Mouse (Mus musculus) kidney, embryonic 15.5 days (tissue): Measurements from ENCODE around the gene Tenm2. TPM values are rescaled to one million over a fixed set of nuclear protein-coding genes. Genes with fewer than 3 reads are reported as not detected.
A peak's percentile ranks its signal among the peaks of the same experiment; 100 is the strongest.

Experiments
- ATAC-seq: fragments of 200-750 bp; cut with Nextera tagmentation; replicated peaks from 2 replicates; pipeline ENCODE4 v1.8.0; 2017; ENCODE audit warnings: moderate TSS enrichment; ENCODE audit not compliant: low FRiP score
- H3K27ac ChIP-seq: fragments of 300-500 bp; sonication (generic); 2 replicates; pipeline ENCODE4 v1.5.1; 2015; ENCODE audit warnings: mild to moderate bottlenecking, inconsistent platforms
- H3K27me3 ChIP-seq: fragments of 300-500 bp; sonication (generic); 2 replicates; pipeline ENCODE4 v1.6.1; 2015; ENCODE audit warnings: inconsistent platforms
- H3K36me3 ChIP-seq: fragments of 300-500 bp; sonication (generic); 2 replicates; pipeline ENCODE4 v1.6.1; 2015; ENCODE audit warnings: inconsistent platforms
- H3K4me1 ChIP-seq: fragments of 300-500 bp; sonication (generic); 2 replicates; pipeline ENCODE4 v1.6.1; 2015; ENCODE audit warnings: inconsistent platforms
- H3K4me2 ChIP-seq: fragments of 300-500 bp; sonication (generic); 2 replicates; pipeline ENCODE4 v1.6.1; 2015; ENCODE audit warnings: moderate library complexity, mild to moderate bottlenecking, inconsistent platforms
- H3K4me3 ChIP-seq: fragments of 300-500 bp; sonication (generic); replicated peaks from 2 replicates; pipeline ENCODE4 v1.5.1; 2015; ENCODE audit warnings: mild to moderate bottlenecking, inconsistent platforms
- H3K9ac ChIP-seq: fragments of 300-500 bp; sonication (generic); 2 replicates; pipeline ENCODE4 v1.6.1; 2015; ENCODE audit warnings: mild to moderate bottlenecking, inconsistent platforms
- H3K9me3 ChIP-seq: fragments of 300-500 bp; sonication (generic); replicated peaks from 2 replicates; pipeline ENCODE4 v1.6.1; 2016; ENCODE audit warnings: inconsistent platforms
- WGBS: fragments of 180-500 bp; shearing (Covaris S2); methylation state at CpG from one replicate; pipeline ENCODE4 v1.1.7; 2015; ENCODE audit warnings: mixed read lengths; 5-methylcytosine and 5-hydroxymethylcytosine counted together
- polyA plus RNA-seq: library from polyadenylated mRNA; unstranded; fragments of >200 nt; fragmentation: Nextera tagmentation; extraction: Ambion mirVana; gene quantifications from 2 replicates; pipeline ENCODE4 v1.2.1, GENCODE M21; 2015

Tenm2 gene
- polyA plus RNA-seq, 1 experiment from 2014 or later = 0.78 TPM

DNA sequence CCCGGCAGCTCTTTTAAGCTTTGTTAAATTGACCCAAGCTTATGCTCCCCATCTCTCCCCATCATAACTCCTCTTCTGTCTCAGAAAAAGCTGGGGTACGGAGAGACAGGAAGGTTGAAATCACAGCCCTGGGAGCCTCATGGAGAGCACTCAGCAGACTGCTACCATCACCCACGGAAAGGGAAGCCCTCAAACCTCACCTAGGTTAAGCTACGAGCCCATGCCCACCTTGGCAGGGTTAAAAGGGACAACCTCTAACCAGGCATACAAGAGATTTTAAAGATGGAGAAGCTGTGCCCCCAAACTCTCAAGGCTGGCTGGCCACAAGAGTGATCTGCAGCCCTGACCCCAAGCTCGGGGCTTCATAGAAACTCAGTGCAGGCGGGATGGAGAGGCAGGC, 1258.7 kb downstream of the Tenm2 start:
- no peaks in the 10 kb centered on the region for H3K36me3 ChIP-seq
- H3K9ac ChIP-seq = no peak overlapping the region
- no peak for ATAC-seq
- H3K27ac ChIP-seq = 0 out of 2 replicates have a peak overlapping the region, but pooled peaks have one; percentile 39
- H3K4me2 ChIP-seq = peak overlapping the region; percentile 27
- peaks cover 62% of the 10 kb centered on the region for H3K4me1 ChIP-seq
- no peak overlapping the region for H3K4me3 ChIP-seq
- H3K27me3 ChIP-seq = peaks cover 28% of the 10 kb centered on the region
- no peaks in the 10 kb centered on the region for H3K9me3 ChIP-seq
- WGBS = 68% methylated on average over 6 of the region's 6 CpGs

DNA sequence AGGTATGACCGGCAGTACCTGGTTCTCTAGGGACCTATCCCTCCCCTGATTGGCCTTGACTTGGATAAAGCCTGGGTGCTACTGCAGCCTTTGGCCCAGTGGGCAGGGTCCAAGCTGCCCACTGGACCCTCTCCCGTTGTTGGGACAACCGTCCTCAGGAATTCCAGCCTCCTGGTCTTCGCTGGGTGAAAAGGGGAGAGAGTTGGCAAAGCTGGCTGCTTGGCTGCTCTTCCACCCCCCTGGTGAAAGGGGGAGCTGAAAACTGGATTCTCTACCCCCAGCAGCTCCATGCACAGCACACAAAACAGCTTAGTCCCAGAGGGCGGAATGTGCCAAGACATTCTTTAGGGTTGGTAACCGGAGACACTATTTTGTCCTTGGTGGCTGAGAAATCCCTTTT, 1259.3 kb downstream of the Tenm2 start:
- Histone ChIP-seq H3K36me3 (no peaks in the 10 kb centered on the region), H3K4me3 (no peak overlapping the region), H3K27me3 (peaks cover 22% of the 10 kb centered on the region), H3K4me1 (peaks cover 65% of the 10 kb centered on the region), H3K4me2 (peak overlapping the region; percentile 12; the same call in 1 of the 2 replicates), H3K27ac (peak overlapping the region; percentile 39; the same call in 1 of the 2 replicates), H3K9ac (no peak overlapping the region), H3K9me3 (no peaks in the 10 kb centered on the region)
- ATAC-seq = no peak
- WGBS = 67% methylated on average over 6 of the region's 6 CpGs

DNA sequence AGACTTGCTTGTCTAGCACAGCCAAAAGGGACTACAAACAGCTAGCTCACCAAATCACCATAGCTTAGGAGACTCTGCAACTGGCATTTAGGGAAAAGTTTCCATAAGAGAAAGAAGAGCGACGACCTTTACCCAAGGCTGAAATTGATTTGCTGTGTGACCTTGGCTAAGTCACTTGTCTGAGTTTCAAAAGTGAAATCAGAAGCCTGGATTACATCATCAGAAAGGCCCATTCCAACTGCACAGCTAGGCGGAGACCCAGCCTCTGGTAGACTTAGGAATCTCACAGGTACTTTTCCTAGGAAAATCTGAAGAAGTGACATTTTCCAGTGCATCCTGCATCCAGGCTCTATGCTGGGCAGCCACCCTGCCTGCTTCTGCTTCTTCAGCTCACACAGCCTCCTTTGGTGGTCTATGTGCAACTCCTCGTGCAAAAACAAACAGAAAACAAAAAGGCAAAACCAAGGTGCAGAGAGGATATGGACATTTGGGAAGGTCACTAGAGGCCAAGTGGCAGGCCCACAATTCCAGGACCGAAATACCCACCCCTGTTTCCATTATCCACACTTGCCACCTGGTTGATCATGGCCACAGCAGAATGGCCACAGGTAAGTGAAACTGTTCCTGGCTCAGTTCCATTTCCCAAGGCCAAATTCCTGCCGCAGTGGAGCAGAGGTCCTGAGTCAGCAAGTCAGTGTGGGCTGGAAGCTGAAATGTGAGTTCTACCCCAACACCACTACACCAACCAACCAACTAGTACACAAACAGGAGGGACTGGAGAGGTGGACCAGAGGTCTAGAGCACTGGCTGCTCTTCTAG, 1260.9 kb downstream of the Tenm2 start:
- no peak overlapping the region for H3K9ac ChIP-seq
- no peak overlapping the region for H3K4me2 ChIP-seq
- WGBS = 80% methylated on average over 6 of the region's 6 CpGs
- peaks cover 17% of the 10 kb centered on the region for H3K27me3 ChIP-seq
- ATAC-seq = no peak
- H3K36me3 ChIP-seq = no peaks in the 10 kb centered on the region
- H3K9me3 ChIP-seq = no peaks in the 10 kb centered on the region
- H3K4me1 ChIP-seq = peaks cover 62% of the 10 kb centered on the region
- no peak overlapping the region for H3K4me3 ChIP-seq
- no peak overlapping the region; the same call in 1 of the 2 replicates for H3K27ac ChIP-seq

DNA sequence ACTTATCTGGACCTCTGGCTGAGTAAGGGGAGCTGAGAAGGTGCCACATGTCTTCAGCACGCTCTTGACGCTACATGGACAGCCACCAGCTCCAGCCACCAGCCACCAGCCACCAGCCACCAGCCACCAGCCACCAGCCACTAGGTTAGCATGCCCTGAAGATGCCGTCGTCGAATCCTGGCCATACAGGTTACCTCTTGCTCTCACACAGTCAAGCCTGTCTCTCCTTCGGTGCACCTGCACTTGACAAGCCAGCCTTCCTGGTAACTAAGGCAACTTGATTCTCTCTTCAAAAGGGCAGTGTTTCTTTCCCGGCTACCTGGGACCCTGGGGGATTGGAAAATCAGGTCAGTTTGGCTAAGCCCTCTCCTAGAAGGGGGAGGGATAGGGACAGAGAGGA, 1262.6 kb downstream of the Tenm2 start:
- Histone ChIP-seq H3K27me3 (peaks cover 7% of the 10 kb centered on the region; the same call in 1 of the 2 replicates), H3K27ac (no peak overlapping the region), H3K4me1 (peaks cover 46% of the 10 kb centered on the region), H3K9me3 (no peaks in the 10 kb centered on the region), H3K36me3 (no peaks in the 10 kb centered on the region), H3K4me2 (no peak overlapping the region), H3K4me3 (no peak overlapping the region), H3K9ac (no peak overlapping the region)
- WGBS = 59% methylated on average over 7 of the region's 7 CpGs
- no peak for ATAC-seq

DNA sequence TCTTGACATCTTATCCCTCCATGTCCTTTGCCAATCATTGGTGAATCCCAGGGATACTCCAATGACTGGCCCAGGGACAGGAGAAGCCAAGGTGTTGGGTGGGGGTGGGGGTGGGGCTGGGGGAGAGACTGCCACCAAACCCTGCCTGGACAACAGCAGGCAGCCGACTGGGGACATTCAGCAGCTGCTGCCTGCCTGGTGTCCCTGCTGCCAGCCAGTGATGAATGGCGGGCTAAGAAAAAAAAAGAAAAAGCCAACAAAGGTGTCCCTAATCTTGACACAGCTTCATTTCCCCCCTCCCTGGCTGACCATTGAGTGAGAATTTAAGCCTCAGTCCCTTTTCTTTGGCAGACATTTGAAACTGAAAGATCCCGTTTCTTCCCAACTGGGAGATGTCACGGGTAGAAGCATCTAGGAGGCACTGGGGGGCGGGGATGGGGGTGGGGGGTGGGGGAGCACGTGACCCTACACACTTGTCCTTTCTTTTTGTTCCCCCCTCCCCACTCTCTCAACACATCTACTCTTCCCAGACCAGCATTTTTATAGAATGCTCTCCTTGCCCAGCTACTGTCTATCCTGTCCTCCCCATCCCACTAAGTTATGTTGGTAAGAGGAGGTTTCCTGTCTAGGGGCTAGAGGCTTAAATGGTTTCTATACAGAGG, 1263.4 kb downstream of the Tenm2 start:
- Histone ChIP-seq H3K27ac (no peak overlapping the region), H3K9me3 (no peaks in the 10 kb centered on the region), H3K9ac (no peak overlapping the region), H3K4me2 (0 out of 2 replicates have a peak overlapping the region, but pooled peaks have one; percentile 16), H3K4me3 (no peak overlapping the region), H3K4me1 (peaks cover 39% of the 10 kb centered on the region), H3K27me3 (0 out of 2 replicates have a peak, but pooled peaks cover 2% of the 10 kb centered on the region), H3K36me3 (no peaks in the 10 kb centered on the region; the same call in 1 of the 2 replicates)
- 14% methylated on average over 6 of the region's 6 CpGs for WGBS
- ATAC-seq = no peak

DNA sequence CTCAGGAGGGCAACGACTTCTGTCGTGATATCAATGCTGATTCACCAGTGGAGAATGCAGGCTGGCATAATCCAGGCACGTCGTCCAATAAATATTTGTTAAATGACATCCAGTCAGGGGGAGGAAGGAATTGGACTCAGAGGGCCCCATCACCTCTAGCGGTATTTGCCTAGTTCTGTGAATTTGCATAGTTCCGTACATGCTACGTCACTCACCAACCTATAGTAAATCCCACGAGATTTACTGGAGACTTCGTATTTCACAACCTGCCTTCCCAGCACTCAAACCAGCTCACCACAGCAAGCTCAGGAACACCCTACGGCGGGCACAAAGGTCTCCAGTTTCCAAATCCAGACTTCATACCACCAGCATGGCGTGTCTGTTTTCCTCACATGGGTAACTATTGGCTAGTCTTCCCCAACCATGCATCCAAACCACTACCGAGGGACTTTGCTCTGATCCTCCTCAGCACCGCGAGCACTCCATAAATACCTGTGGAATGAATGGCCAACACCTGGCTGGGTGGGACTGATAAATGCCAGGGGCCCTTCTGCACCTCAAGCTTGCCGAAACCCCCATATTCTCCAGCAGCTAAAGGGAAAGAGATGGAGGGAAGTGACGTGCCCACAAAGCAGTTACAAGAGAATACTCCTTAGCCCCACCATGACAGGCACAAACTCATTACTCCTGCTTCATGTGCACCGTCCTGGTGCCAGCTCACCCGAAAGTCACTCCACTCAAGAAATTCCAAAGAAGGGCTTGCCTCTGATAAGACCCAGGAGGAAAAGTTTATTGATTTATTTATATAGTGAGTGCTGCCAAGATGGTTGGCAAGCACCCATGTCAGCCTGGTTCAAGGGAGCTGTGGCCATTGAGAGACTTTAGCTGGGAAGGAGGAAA, 1264.7 kb downstream of the Tenm2 start:
- no peak overlapping the region for H3K4me2 ChIP-seq
- no peaks in the 10 kb centered on the region; the same call in 1 of the 2 replicates for H3K36me3 ChIP-seq
- H3K9me3 ChIP-seq = no peaks in the 10 kb centered on the region
- no peak overlapping the region for H3K9ac ChIP-seq
- no peak for ATAC-seq
- 89% methylated on average over 19 of the region's 19 CpGs for WGBS
- peaks cover 25% of the 10 kb centered on the region for H3K4me1 ChIP-seq
- no peak overlapping the region for H3K27ac ChIP-seq
- no peaks in the 10 kb centered on the region for H3K27me3 ChIP-seq
- H3K4me3 ChIP-seq = no peak overlapping the region

DNA sequence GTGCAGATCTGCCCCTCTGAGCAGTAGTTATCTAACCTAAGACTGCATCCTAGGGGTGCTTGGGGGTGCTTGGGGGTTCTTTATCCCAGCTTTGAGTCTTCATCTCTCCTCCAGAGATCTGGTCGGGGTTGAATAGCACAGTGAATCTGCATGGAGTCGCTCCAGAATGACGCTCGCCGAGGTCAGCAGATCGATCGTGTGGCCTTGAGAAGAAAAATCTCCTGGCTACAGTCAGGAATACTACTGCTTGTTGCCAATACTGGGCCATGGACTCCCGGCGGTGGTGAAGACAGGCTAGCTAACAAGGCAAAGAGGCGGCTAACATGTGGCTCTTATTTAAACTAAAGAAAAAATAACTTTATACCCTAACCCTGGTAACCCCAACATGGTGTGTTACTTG, 1267.5 kb downstream of the Tenm2 start:
- Histone ChIP-seq H3K27me3 (no peaks in the 10 kb centered on the region), H3K9me3 (no peaks in the 10 kb centered on the region), H3K27ac (no peak overlapping the region), H3K4me1 (peaks cover 22% of the 10 kb centered on the region), H3K36me3 (no peaks in the 10 kb centered on the region; the same call in 1 of the 2 replicates), H3K4me2 (no peak overlapping the region), H3K9ac (no peak overlapping the region), H3K4me3 (no peak overlapping the region)
- 92% methylated on average over 10 of the region's 10 CpGs for WGBS
- ATAC-seq = no peak

DNA sequence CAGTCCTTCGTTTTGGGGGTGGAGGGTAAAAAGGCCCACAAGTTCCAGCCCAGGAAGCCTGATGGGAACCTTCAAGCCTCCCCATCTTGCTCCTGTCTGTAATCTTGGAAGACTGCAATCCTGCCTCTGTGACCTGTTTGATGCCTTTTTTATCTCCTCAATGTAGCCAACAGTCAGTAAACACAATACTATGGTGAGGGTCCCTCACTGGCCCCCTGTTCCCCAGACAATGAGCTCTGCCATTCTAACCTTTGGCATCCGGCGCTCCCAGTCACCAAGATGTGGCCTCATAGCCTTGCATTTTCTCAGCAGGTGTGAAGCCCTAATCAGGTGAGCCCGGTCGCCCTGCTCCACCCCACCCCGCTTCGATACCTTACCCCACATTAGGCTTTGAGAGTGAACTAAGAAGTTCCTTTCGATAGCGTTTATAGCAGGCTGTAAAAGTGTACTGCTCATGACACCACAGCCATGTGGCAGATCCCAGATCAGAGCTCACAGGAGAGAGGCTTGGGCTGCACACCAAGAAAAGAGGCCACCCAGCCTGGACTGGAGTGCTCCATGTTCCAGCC, 1271.7 kb downstream of the Tenm2 start:
- no peak overlapping the region for H3K27ac ChIP-seq
- H3K9me3 ChIP-seq = no peaks in the 10 kb centered on the region
- no peak overlapping the region for H3K4me3 ChIP-seq
- no peaks in the 10 kb centered on the region; the same call in 1 of the 2 replicates for H3K36me3 ChIP-seq
- peaks cover 7% of the 10 kb centered on the region; the same call in 1 of the 2 replicates for H3K4me1 ChIP-seq
- H3K27me3 ChIP-seq = no peaks in the 10 kb centered on the region
- ATAC-seq = no peak
- no peak overlapping the region for H3K4me2 ChIP-seq
- WGBS = 49% methylated on average over 9 of the region's 9 CpGs
- no peak overlapping the region for H3K9ac ChIP-seq

DNA sequence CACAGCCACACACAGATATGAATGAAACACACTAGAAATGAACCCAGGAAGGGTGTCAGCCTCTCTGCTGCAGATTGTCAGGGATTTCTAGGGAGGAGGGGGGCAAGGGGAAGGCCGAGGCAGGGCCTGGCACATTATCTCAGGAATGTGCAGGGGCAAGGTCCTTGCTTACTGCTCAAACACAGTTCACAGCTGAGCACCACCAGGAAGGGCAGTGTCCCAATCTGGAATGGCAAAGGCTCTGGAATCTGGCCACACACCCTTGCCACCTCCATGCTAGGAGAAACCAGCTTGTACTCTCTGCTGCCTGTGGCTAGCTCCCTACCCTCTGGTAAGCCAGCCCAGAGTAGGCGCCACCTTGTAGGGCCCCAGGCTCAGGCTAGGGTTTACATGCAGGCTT, 1272.2 kb downstream of the Tenm2 start:
- H3K27ac ChIP-seq = no peak overlapping the region
- no peaks in the 10 kb centered on the region for H3K9me3 ChIP-seq
- 0 out of 2 replicates have a peak, but pooled peaks have one; percentile 30 for ATAC-seq
- peaks cover 7% of the 10 kb centered on the region; the same call in 1 of the 2 replicates for H3K4me1 ChIP-seq
- no peak overlapping the region for H3K4me3 ChIP-seq
- H3K36me3 ChIP-seq = no peaks in the 10 kb centered on the region; the same call in 1 of the 2 replicates
- 51% methylated on average over 2 of the region's 2 CpGs for WGBS
- no peak overlapping the region for H3K4me2 ChIP-seq
- H3K9ac ChIP-seq = no peak overlapping the region
- H3K27me3 ChIP-seq = no peaks in the 10 kb centered on the region

DNA sequence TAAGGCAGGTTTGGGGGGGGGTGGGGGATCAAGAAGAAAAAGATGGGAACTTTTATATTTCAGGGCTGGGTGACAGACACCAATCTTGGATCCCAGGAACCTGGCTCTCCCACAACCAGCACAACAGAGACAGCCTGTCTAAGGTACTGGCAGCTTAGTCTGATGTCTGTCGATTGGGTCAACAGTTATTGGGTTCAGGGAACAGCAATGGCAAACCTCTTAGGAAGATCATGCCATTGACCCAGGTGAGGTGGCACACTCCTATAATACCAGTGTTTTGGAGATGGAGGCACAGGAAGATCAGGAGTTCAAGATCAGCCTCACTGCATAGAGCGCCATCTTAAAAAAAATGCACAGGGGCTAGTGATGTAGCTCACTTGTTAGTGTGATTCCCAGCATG, 1273.3 kb downstream of the Tenm2 start:
- Histone ChIP-seq H3K27ac (no peak overlapping the region), H3K9me3 (no peaks in the 10 kb centered on the region), H3K36me3 (no peaks in the 10 kb centered on the region), H3K27me3 (no peaks in the 10 kb centered on the region), H3K4me2 (no peak overlapping the region), H3K4me1 (peaks cover 7% of the 10 kb centered on the region; the same call in 1 of the 2 replicates), H3K9ac (no peak overlapping the region), H3K4me3 (no peak overlapping the region)
- 83% methylated on average over 2 of the region's 2 CpGs for WGBS
- no peak for ATAC-seq

DNA sequence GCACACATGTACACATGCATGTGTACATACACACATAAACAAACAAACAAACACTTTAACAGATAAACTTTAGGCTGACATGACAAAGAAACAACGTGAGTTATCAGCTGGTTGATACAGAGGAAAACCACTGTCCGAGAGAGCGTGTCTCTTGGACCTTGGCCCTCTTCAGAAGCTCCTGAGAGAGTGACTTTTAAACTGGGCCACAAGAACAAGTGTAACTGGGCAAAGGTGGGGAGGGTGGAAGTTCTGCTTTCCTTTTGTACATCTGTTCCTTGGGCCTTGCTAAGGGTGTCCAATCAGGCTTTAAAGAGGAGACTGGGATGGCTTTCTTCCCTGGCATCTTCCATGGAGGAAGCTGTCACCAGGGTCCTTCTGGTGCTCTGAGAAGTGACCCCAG, 1276.5 kb downstream of the Tenm2 start:
- Histone ChIP-seq H3K36me3 (no peaks in the 10 kb centered on the region), H3K9ac (no peak overlapping the region), H3K4me3 (no peak overlapping the region), H3K4me2 (no peak overlapping the region), H3K9me3 (no peaks in the 10 kb centered on the region), H3K27ac (no peak overlapping the region), H3K4me1 (peaks cover 17% of the 10 kb centered on the region), H3K27me3 (no peaks in the 10 kb centered on the region)
- ATAC-seq = no peak
- WGBS = 81% methylated on average over 3 of the region's 3 CpGs
